Mouse (Mus musculus) ovary, postnatal 36 days (tissue): ENCODE results near the gene Tmem262.

Experiments
- DNase-seq: peaks from one replicate; pipeline ENCODE4 v3.0.0; 2022; ENCODE audit warnings: low spot score, mixed read lengths

Gene Tmem262

GRCm38 (mm10) chr19:6102169-6102853, 22.5 kb downstream of the Tmem262 start:
- DNase-seq, result no peak

DNA sequence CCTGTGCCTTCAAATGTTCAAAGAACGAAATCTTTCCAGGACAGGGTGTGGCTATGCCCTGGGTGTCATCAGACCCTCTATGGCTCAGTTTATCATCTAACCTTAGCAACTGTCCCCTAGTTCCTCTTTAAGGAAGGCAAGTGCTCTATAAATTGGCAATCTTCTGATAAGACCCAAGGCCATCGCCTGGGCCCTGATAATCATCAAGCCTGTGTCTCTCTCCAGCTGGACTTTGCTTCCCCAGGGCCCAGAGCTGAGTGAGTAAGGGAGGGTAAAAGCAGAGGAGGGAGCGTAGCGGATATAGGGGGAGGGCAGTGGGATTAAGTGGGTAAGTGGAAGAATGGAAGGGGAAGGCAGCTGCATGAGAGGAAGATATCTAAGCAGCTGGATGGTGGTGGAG, 24.6 kb downstream of the Tmem262 start:
- DNase-seq, result no peak

- no peak for DNase-seq
Observed at GRCm38 (mm10) chr19:6105586-6105985, 25.8 kb downstream of the Tmem262 start, which contains the start of gene Naaladl1. TSS of gene Naaladl1 (plus strand) at chr19:6105782.

- no peak for DNase-seq
Observed at GRCm38 (mm10) chr19:6113116-6113515, 33.3 kb downstream of the Tmem262 start.

DNA sequence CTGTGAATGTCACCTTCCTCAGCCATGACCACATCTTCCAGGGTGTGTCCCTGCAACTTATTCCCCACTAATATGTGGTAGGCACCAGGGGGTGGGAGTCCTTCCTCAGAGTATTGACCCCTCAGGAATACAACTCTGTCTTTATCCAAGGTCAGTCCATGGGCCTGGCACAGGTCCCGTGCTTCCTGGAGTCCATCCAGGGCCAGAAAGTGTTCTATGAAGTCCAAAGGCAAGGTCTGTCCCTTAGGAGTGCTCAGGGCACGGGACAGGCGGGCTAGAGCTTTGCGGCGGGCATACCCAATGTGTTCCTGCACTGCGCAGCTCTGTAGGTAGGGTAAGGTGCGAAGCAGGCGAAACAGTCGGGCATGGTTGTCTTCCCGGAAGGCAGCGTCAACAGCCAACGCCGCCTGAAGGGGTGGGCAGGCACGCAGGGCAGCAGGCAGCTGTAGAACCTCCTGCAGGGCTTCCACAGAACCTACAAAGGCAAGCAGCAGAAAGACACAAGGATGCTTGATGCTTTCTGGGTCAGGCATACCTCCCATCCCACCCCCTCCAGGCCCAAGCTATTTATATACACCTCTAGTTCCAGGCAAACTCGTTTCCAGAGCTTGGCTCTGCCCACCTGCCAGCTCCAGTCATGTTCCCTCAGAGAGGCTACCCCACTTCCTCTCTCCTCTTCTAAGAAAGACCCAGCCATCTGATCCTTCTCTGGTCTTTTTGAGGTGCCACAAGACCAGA, 36.4 kb downstream of the Tmem262 start:
- no peak for DNase-seq

- no peak for DNase-seq
Observed at GRCm38 (mm10) chr19:6117346-6117985, 37.6 kb downstream of the Tmem262 start.

DNA sequence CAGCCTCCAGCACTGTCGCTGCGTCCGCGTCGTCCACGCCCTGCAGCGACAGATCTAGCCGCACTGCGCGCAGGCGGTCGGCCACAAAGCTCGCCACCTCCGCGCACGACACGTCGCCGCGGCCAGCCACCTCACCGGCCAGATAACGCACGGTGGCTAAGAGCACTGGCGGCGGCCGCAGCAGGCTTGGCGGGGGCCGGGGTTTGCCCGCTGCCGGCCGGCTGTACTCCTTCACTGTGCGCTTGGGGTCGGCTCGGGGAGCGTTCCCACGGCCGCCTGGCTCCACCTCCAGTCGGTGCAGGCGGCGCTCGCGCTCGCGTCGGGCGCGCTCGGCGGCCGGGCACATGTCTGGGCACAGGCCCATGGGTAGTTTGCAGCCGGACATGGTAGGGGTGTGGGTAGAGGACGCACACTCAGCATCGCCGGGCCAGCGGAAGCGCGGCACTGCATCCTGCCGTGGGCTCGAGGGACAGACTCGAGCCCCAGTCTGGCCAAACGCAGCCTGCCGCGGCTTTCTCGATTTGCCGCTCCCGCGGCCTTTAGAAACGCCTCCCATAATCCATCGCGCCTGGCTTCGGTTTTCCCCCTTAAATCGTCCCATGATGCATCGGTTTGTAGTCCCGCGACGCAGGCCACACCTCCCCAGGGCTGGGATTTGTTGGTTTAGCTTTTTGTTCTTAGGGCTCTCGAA, 38.3 kb downstream of the Tmem262 start, which contains the start of gene Sac3d1:
Gene Sac3d1, minus strand, starts transcription at position 665 of the 691 bp plus-strand sequence.
- peak; percentile 85 for DNase-seq

- DNase-seq, result no peak
Observed at GRCm38 (mm10) chr19:6118677-6119185, 38.9 kb downstream of the Tmem262 start.

GRCm38 (mm10) chr19:6121761-6122160, 41.9 kb downstream of the Tmem262 start:
- DNase-seq, result no peak

GRCm38 (mm10) chr19:6123330-6123729, 43.5 kb downstream of the Tmem262 start:
- DNase-seq, result no peak

- no peak for DNase-seq
Observed at GRCm38 (mm10) chr19:6124898-6125297, 45.1 kb downstream of the Tmem262 start.

DNA sequence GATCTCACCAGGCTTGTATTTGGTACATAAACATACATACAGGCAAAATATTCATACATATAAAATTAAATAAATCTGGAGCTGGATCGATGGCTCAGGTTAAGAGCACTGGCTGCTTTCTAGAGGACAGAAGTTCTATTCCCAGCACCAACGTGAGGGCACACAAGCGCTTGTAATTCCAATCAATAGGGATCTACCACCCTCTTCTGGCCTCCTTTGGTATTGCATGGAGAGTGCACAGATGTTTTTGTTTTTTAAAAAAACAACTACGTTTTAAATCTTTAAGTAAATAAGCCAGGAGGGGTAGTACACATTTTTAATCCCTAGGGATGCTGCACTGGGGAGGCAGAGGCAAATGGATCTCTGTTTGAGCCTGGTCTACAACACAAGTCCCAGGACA, 46.5 kb downstream of the Tmem262 start:
- DNase-seq, result no peak

- DNase-seq, result no peak
Observed at GRCm38 (mm10) chr19:6126789-6127580, 47.2 kb downstream of the Tmem262 start.

DNA sequence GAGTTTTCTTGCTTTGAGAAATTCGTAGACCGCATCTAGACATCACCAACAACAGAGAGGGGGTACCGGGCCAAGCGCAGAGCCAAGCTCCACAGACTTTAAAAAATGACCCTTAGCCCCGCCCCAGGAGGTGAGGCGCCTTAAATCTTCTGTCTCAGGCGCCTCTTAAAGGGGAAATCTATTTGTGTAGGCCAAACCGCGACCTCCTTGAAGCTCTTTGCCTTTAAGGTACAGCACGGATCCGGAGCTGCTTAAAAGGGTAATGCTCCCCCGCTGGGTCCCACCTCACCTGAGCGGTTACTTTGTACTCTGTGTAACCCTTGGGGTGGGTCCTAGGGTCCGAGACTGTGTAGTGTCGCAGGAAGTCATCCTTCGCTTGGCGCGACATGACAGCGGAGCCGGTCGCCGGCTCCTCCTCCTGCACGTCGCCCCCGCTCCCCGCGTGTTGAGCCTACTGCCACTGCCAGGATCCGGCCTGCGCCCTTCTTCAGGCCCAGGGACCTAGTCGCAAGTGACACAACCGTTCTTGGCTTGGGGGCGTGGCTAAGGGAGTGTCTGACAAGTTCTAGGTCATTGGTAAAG, 48.0 kb downstream of the Tmem262 start, which contains the start of gene Snx15:
Gene Snx15, minus strand, starts transcription at position 545 of the 582 bp plus-strand sequence.
- peak; percentile 90 for DNase-seq
